Mouse (Mus musculus): ENCODE data around the gene Zfp948. TPM values are rescaled to one million over a fixed set of nuclear protein-coding genes. Genes with fewer than 3 reads are reported as not detected.

Gene Zfp948
- 15.0 and 16.2 TPM in 2 replicates for polyA plus RNA-seq (2016; fragmentation: Nextera tagmentation; extraction: Ambion mirVana)

GRCm38 (mm10) chr17:21566728-21567349, at the start of gene Zfp948:
Zfp948 (plus strand) TSS chr17:21567008.
- Histone ChIP-seq H3K27me3 (no peaks in the 10 kb centered on the region), H3K27ac (peak within 1 kb of the TSS; percentile 89), H3K4me2 (peak within 1 kb of the TSS; percentile 62), H3K9ac (peak within 1 kb of the TSS; percentile 63), H3K4me1 (peaks cover 9% of the 10 kb centered on the region), H3K36me3 (replicated peaks) (peaks cover 2% of the 10 kb centered on the region; the same call in 1 of the 2 replicates), H3K9me3 (no peaks in the 10 kb centered on the region), H3K4me3 (replicated peaks) (peak within 1 kb of the TSS; percentile 64)
- ATAC-seq (ENCODE audit: low FRiP score) = peak; percentile 94
- 2% methylated on average over 29 of the region's 29 CpGs for WGBS

DNA sequence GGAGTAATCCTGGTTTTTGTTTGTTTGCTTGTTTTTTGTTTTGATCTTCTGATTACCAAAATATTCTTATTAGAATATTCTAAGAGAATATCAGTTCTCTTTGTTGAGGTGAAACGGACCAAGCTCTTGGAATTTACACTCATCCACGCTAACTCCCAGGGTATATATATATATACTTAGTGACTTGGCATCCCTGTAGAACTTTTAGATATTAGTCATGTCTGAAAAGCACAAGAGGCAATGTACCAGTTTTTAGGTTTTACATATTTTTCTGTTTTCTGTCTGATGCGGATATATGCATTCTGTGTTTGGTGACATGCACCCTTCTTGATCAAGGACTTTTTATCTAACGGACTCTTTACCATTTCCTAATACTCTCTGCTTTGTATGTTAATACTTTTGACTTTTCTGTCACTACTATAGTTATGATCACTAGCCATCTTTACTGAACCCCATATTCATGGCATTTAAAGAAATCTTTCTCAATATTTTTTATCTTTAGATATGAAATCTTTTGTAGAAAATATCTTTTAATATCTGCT, 49.6 kb upstream of the Zfp948 start:
- Histone ChIP-seq H3K4me2 (peak overlapping the region; percentile 71), H3K9ac (peak overlapping the region; percentile 64; the same call in 1 of the 2 replicates), H3K36me3 (replicated peaks) (0 out of 2 replicates have a peak, but pooled peaks cover 2% of the 10 kb centered on the region), H3K4me1 (peaks cover 6% of the 10 kb centered on the region), H3K4me3 (replicated peaks) (peak overlapping the region; percentile 53), H3K27me3 (no peaks in the 10 kb centered on the region), H3K27ac (peak overlapping the region; percentile 89), H3K9me3 (no peaks in the 10 kb centered on the region)
- WGBS = 36% methylated on average over 4 of the region's 4 CpGs
- 0 out of 2 replicates have a peak, but pooled peaks have one; percentile 8 for ATAC-seq (ENCODE audit: low FRiP score)

- no peaks in the 10 kb centered on the region for H3K27me3 ChIP-seq
- no peak overlapping the region for H3K27ac ChIP-seq
- no peak overlapping the region for H3K9ac ChIP-seq
- no peaks in the 10 kb centered on the region for H3K36me3 ChIP-seq (replicated peaks)
- no peak for ATAC-seq (ENCODE audit: low FRiP score)
- H3K4me2 ChIP-seq = no peak overlapping the region
- no peaks in the 10 kb centered on the region for H3K9me3 ChIP-seq
- H3K4me1 ChIP-seq = no peaks in the 10 kb centered on the region
- no peak overlapping the region for H3K4me3 ChIP-seq (replicated peaks)
Observed at GRCm38 (mm10) chr17:21526270-21526669, 40.5 kb upstream of the Zfp948 start.

- H3K4me1 ChIP-seq = peaks cover 16% of the 10 kb centered on the region
- no peak overlapping the region for H3K27ac ChIP-seq
- no peak overlapping the region for H3K4me3 ChIP-seq (replicated peaks)
- H3K36me3 ChIP-seq (replicated peaks) = no peaks in the 10 kb centered on the region
- H3K9ac ChIP-seq = no peak overlapping the region
- ATAC-seq (ENCODE audit: low FRiP score) = no peak
- WGBS = 66% methylated on average over 5 of the region's 5 CpGs
- H3K27me3 ChIP-seq = no peaks in the 10 kb centered on the region
- H3K4me2 ChIP-seq = no peak overlapping the region
- H3K9me3 ChIP-seq = no peaks in the 10 kb centered on the region
Observed at GRCm38 (mm10) chr17:21530645-21531330, 36.0 kb upstream of the Zfp948 start.

GRCm38 (mm10) chr17:21531621-21532020, 35.2 kb upstream of the Zfp948 start:
- Histone ChIP-seq H3K4me2 (peak overlapping the region; percentile 58), H3K9ac (peak overlapping the region; percentile 79), H3K4me1 (peaks cover 16% of the 10 kb centered on the region), H3K36me3 (replicated peaks) (no peaks in the 10 kb centered on the region), H3K4me3 (replicated peaks) (peak overlapping the region; percentile 60), H3K9me3 (no peaks in the 10 kb centered on the region), H3K27ac (peak overlapping the region; percentile 87; the same call in 1 of the 2 replicates), H3K27me3 (no peaks in the 10 kb centered on the region)
- 84% methylated on average over 5 of the region's 5 CpGs for WGBS
- peak; percentile 5; the same call in 1 of the 2 replicates for ATAC-seq (ENCODE audit: low FRiP score)

DNA sequence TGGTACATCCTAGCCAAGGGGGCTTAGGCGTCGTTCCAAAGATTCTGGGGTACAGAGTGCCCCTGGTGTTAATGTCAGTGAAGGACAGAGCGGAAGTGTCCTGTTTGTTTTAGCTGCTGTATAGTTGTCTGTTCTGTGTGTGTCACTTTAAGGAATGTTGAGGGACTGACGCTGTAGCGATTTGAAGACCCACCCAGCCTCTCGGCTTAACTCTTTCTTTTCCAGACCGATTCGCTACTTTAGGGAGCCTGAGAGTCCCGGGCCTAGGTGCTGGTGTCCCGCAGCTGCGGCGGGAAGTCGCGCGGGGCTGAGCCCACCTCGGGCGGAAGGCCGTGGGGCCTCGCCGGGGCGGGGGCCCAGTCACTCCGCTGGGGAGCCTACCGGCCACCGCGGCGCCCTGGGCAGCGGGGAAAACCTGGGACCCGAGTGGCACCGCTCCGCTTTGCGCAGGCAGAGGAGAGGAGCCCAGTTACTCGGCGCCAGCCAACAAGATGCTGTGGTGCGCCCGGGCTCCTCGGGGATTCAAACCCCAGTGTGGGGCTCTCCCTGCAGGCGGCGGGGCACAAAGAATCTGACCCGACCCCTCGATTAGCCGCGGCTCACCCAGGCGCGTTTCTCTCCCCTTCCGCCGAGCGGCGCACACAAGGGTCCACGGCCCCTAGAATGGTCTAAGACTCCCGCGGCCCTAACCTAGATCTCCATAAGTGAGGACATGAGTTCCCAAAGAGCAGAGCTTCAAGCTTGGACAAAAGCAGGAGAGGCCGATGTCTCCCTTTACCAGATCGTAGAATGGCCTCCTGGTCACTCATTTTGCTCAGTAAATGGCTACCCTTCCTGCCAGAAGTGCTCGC, 34.5 kb upstream of the Zfp948 start:
- peak overlapping the region; percentile 60 for H3K4me3 ChIP-seq (replicated peaks)
- no peaks in the 10 kb centered on the region for H3K36me3 ChIP-seq (replicated peaks)
- H3K27ac ChIP-seq = peak overlapping the region; percentile 87
- peak overlapping the region; percentile 58 for H3K4me2 ChIP-seq
- H3K9me3 ChIP-seq = no peaks in the 10 kb centered on the region
- no peaks in the 10 kb centered on the region for H3K27me3 ChIP-seq
- peaks cover 16% of the 10 kb centered on the region for H3K4me1 ChIP-seq
- ATAC-seq (ENCODE audit: low FRiP score) = peak; percentile 79
- under 1% methylated on average over 46 of the region's 54 CpGs for WGBS
- peak overlapping the region; percentile 79 for H3K9ac ChIP-seq

DNA sequence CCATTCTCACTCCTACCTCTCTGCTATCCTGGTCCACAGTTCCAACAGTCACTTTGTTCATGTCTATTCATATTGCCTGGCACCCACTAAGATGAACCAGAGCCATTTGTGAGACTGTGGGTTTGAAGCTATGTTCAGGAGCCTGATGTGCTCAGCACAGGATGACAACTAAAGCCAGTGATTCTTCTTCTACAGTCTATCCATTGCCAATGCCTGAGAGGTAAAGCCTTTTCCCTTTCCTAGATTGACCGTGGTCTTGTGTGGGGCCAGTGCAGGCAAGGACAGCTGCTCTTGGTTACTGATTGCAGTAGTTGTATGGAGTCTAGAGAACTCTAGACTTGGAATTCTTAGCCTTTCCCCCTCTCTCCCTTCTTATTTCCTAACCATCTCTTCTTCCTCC, 32.8 kb upstream of the Zfp948 start:
- WGBS = 96% methylated on average over 1 of the region's 1 CpGs
- ATAC-seq (ENCODE audit: low FRiP score) = no peak

GRCm38 (mm10) chr17:21534460-21535095, 32.2 kb upstream of the Zfp948 start:
- Histone ChIP-seq H3K4me2 (peak overlapping the region; percentile 68; the same call in 1 of the 2 replicates), H3K27me3 (no peaks in the 10 kb centered on the region), H3K9ac (no peak overlapping the region; the same call in 1 of the 2 replicates), H3K9me3 (no peaks in the 10 kb centered on the region), H3K36me3 (replicated peaks) (no peaks in the 10 kb centered on the region), H3K4me1 (peaks cover 16% of the 10 kb centered on the region), H3K27ac (no peak overlapping the region), H3K4me3 (replicated peaks) (no peak overlapping the region)
- 18% methylated on average over 4 of the region's 4 CpGs for WGBS
- ATAC-seq (ENCODE audit: low FRiP score) = peak; percentile 30; the same call in 1 of the 2 replicates

More for the DNA sequence above, 32.8 kb upstream of the Zfp948 start:
- Histone ChIP-seq H3K4me2 (no peak overlapping the region), H3K4me3 (replicated peaks) (no peak overlapping the region), H3K4me1 (peaks cover 16% of the 10 kb centered on the region), H3K27me3 (no peaks in the 10 kb centered on the region), H3K27ac (no peak overlapping the region), H3K9ac (no peak overlapping the region), H3K9me3 (no peaks in the 10 kb centered on the region), H3K36me3 (replicated peaks) (no peaks in the 10 kb centered on the region)

- peak within 1 kb of the TSS; percentile 41 for H3K4me3 ChIP-seq (replicated peaks)
- 3% methylated on average over 21 of the region's 21 CpGs for WGBS
- no peaks in the 10 kb centered on the region for H3K36me3 ChIP-seq (replicated peaks)
- ATAC-seq (ENCODE audit: low FRiP score) = peak; percentile 37; the same call in 1 of the 2 replicates
- peak within 1 kb of the TSS; percentile 56 for H3K9ac ChIP-seq
- H3K9me3 ChIP-seq = no peaks in the 10 kb centered on the region
- H3K27me3 ChIP-seq = no peaks in the 10 kb centered on the region
- H3K4me2 ChIP-seq = peak within 1 kb of the TSS; percentile 68
- H3K27ac ChIP-seq = no peak within 1 kb of the TSS
- peaks cover 16% of the 10 kb centered on the region for H3K4me1 ChIP-seq
Observed at GRCm38 (mm10) chr17:21535096-21536001, 31.5 kb upstream of the Zfp948 start, which contains the start of gene Zfp52. Zfp52 (plus strand) TSS chr17:21535539.

- Histone ChIP-seq H3K9ac (no peak overlapping the region), H3K36me3 (replicated peaks) (no peaks in the 10 kb centered on the region), H3K27me3 (no peaks in the 10 kb centered on the region), H3K4me1 (peaks cover 16% of the 10 kb centered on the region), H3K4me2 (peak overlapping the region; percentile 68), H3K27ac (no peak overlapping the region), H3K9me3 (no peaks in the 10 kb centered on the region), H3K4me3 (replicated peaks) (peak overlapping the region; percentile 41)
- no peak for ATAC-seq (ENCODE audit: low FRiP score)
- 39% methylated on average over 7 of the region's 7 CpGs for WGBS
Observed at GRCm38 (mm10) chr17:21536096-21536495, 30.7 kb upstream of the Zfp948 start.

GRCm38 (mm10) chr17:21536676-21537075, 30.1 kb upstream of the Zfp948 start:
- H3K4me1 ChIP-seq = peaks cover 14% of the 10 kb centered on the region
- H3K9me3 ChIP-seq = no peaks in the 10 kb centered on the region
- H3K27me3 ChIP-seq = no peaks in the 10 kb centered on the region
- 82% methylated on average over 2 of the region's 2 CpGs for WGBS
- no peaks in the 10 kb centered on the region for H3K36me3 ChIP-seq (replicated peaks)
- no peak overlapping the region for H3K4me3 ChIP-seq (replicated peaks)
- no peak overlapping the region for H3K9ac ChIP-seq
- no peak for ATAC-seq (ENCODE audit: low FRiP score)
- no peak overlapping the region for H3K4me2 ChIP-seq
- H3K27ac ChIP-seq = no peak overlapping the region
